8 mouse cellular contexts compared by ENCODE assay signal in the genomic region with DNA sequence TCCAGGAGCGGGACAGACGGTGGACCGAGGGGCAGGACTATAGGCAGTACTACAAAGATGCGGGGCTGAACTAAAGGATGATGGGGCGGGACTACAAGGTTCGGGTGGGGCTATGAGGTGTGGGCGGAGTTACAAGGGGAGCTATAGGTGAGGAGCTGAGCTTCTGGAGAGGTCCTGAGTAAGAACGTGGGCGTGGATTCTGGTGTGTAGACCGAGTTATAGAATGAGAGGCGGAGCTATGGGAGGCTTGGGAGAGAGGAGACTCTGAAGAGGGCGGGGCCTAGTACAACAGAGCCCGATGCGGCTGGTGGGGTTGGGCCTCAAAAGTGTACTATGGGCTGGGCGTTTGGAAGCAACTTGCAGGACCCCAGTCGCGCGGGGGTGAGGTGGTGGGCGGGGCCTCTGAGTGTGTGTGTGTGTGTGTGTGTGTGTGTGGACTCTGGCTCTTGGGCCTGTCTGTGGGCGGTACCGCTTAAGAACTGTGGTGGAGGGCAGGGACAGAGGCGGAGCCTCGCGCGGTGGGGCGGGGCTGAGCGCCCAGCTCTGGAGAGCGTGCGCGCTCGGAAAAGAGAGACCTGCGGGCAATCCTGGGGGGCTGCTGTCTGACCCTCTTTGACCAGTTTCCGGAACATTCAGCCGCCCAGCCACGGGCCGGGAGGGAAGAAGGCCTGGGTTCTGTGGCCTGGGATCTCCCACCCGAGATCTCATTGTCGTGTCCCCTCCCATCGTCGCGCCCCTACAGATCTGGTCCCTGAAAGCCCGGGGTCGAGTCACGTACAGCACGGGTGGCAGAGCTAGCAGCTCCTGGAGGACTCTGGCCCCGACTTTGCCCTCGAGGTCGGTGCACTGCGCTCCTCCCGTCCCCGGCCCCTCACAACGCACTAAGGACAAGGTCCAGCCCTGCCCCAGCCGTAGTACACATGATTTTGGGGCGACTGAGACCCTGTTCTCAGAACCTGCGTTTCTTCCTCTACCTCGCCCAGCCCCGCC. TPM values are rescaled to one million over a fixed set of nuclear protein-coding genes. Genes with fewer than 3 reads are reported as not detected.
DNase-seq lines count a peak whose midpoint lies in the region; ATAC-seq and TF ChIP-seq lines count a peak whose summit lies in the region.

No protein-coding gene starts in this region.

- no peak overlapping the region for H3K27ac ChIP-seq in brown adipose tissue, adult 24 weeks (replicated peaks; ENCODE audit: low read depth, low read length)
- no peak overlapping the region for H3K27ac ChIP-seq in heart, embryonic 14.5 days (replicated peaks in 1 of 2; ENCODE audit: control insufficient read depth in 1 of 2, insufficient read depth in 1 of 2, low read depth in 2 of 2, low read length in 2 of 2)
- peak overlapping the region; percentile 26; the same call in 1 of the 2 replicates for H3K27ac ChIP-seq in liver, embryonic 13.5 days
- H3K27ac ChIP-seq in neural tube, embryonic 11.5 days (ENCODE audit: low read depth, low read length): peak overlapping the region; percentile 39; the same call in 1 of the 2 replicates
- peak overlapping the region; percentile 49 for H3K27ac ChIP-seq in stomach, postnatal 0 days (replicated peaks)

- peak; percentile 97 for DNase-seq in fat pad, adult 2 months (ENCODE audit: extremely low read depth, low read depth, low spot score)
- peak; percentile 94 for DNase-seq in kidney, postnatal 14 days
- peak; percentile 91 for DNase-seq in liver, embryonic 13.5 days
- DNase-seq in neural tube, embryonic 11.5 days (ENCODE audit: low spot score): peak; percentile 89
- peak; percentile 97 for DNase-seq in stomach, postnatal 0 days (ENCODE audit: low spot score)

- peak; percentile 53 for ATAC-seq in CD4-positive, CD25-positive, alpha-beta regulatory T cell, adult 4 months
- peak; percentile 76 for ATAC-seq in heart, embryonic 14.5 days (ENCODE audit: insufficient number of reproducible peaks, insufficient read depth, low FRiP score, low read depth)
- peak; percentile 83 for ATAC-seq in liver, embryonic 13.5 days (ENCODE audit: low read depth)
- peak; percentile 79 for ATAC-seq in neural tube, embryonic 11.5 days (ENCODE audit: insufficient read depth, low FRiP score, low TSS enrichment)
- ATAC-seq in stomach, postnatal 0 days (ENCODE audit: low FRiP score, low TSS enrichment): peak; percentile 88

- peaks cover 55% of the 10 kb centered on the region for H3K27me3 ChIP-seq in heart, embryonic 14.5 days (ENCODE audit: control insufficient read depth, insufficient read depth, low read length)
- H3K27me3 ChIP-seq in liver, embryonic 13.5 days: peaks cover 84% of the 10 kb centered on the region
- H3K27me3 ChIP-seq in neural tube, embryonic 11.5 days (ENCODE audit: control insufficient read depth, insufficient read depth, low read length): peaks cover 36% of the 10 kb centered on the region
- no peaks in the 10 kb centered on the region for H3K27me3 ChIP-seq in stomach, postnatal 0 days (ENCODE audit: control insufficient read depth, insufficient read depth, low read length)

- no peak for TF ChIP-seq EP300 in stomach, postnatal 0 days (optimal IDR thresholded peaks at IDR 0.05)

- H3K9me3 ChIP-seq in heart, embryonic 14.5 days (ENCODE audit: control insufficient read depth, low read length): no peaks in the 10 kb centered on the region
- no peaks in the 10 kb centered on the region for H3K9me3 ChIP-seq in liver, embryonic 13.5 days (replicated peaks)
- H3K9me3 ChIP-seq in neural tube, embryonic 11.5 days (ENCODE audit: control insufficient read depth, low read length): no peaks in the 10 kb centered on the region
- no peaks in the 10 kb centered on the region for H3K9me3 ChIP-seq in stomach, postnatal 0 days (ENCODE audit: control insufficient read depth, low read length)

- peak overlapping the region; percentile 66 for H3K4me2 ChIP-seq in heart, embryonic 14.5 days (ENCODE audit: low read length)
- H3K4me2 ChIP-seq in liver, embryonic 13.5 days: peak overlapping the region; percentile 92
- H3K4me2 ChIP-seq in neural tube, embryonic 11.5 days (ENCODE audit: low read depth): peak overlapping the region; percentile 65
- H3K4me2 ChIP-seq in stomach, postnatal 0 days (replicated peaks; ENCODE audit: low read depth): peak overlapping the region; percentile 93

- H3K4me3 ChIP-seq in brown adipose tissue, adult 24 weeks (ENCODE audit: insufficient read depth, low read depth, low read length): peak overlapping the region; percentile 60
- H3K4me3 ChIP-seq in heart, embryonic 14.5 days (ENCODE audit: control insufficient read depth in 1 of 2, insufficient read depth in 1 of 2, low read depth in 1 of 2, low read length in 2 of 2): peak overlapping the region; percentile 50 to 52
- peak overlapping the region; percentile 66 for H3K4me3 ChIP-seq in liver, embryonic 13.5 days (replicated peaks)
- H3K4me3 ChIP-seq in neural tube, embryonic 11.5 days (ENCODE audit: low read depth, low read length): peak overlapping the region; percentile 52
- peak overlapping the region; percentile 53 for H3K4me3 ChIP-seq in stomach, postnatal 0 days (ENCODE audit: low read depth, low read length)

- under 1% methylated on average over 57 of the region's 57 CpGs for WGBS in heart, embryonic 14.5 days
- WGBS in liver, embryonic 13.5 days (ENCODE audit: insufficient replicate concordance): 2% methylated on average over 57 of the region's 57 CpGs
- WGBS in neural tube, embryonic 11.5 days: under 1% methylated on average over 49 of the region's 57 CpGs
- WGBS in stomach, postnatal 0 days: 1% methylated on average over 57 of the region's 57 CpGs

- H3K4me1 ChIP-seq in brown adipose tissue, adult 24 weeks (ENCODE audit: control insufficient read depth, insufficient read depth, insufficient read length, low read length): peaks cover 6% of the 10 kb centered on the region; the same call in 1 of the 2 replicates
- peaks cover 10 to 14% of the 10 kb centered on the region in 2 experiments; a peak in 3 of 4 replicates for H3K4me1 ChIP-seq in heart, embryonic 14.5 days (ENCODE audit: control insufficient read depth in 2 of 2, insufficient read depth in 2 of 2, low read length in 2 of 2)
- H3K4me1 ChIP-seq in liver, embryonic 13.5 days (replicated peaks): peaks cover 69% of the 10 kb centered on the region
- H3K4me1 ChIP-seq in neural tube, embryonic 11.5 days (ENCODE audit: control insufficient read depth, insufficient read depth, low read length): peaks cover 24% of the 10 kb centered on the region
- 0 out of 2 replicates have a peak, but pooled peaks cover 6% of the 10 kb centered on the region for H3K4me1 ChIP-seq in stomach, postnatal 0 days (replicated peaks; ENCODE audit: control insufficient read depth, insufficient read depth)

- peak overlapping the region; percentile 74 for H3K9ac ChIP-seq in heart, embryonic 14.5 days (ENCODE audit: low read length)
- H3K9ac ChIP-seq in liver, embryonic 13.5 days: peak overlapping the region; percentile 65
- H3K9ac ChIP-seq in neural tube, embryonic 11.5 days (ENCODE audit: low read length): peak overlapping the region; percentile 61
- H3K9ac ChIP-seq in stomach, postnatal 0 days (ENCODE audit: low read length): peak overlapping the region; percentile 60

- no peak for TF ChIP-seq CTCF in stomach, postnatal 0 days (IDR thresholded peaks at IDR 0.05; ENCODE audit: low read depth)

- no peaks in the 10 kb centered on the region for H3K36me3 ChIP-seq in heart, embryonic 14.5 days (ENCODE audit: control insufficient read depth, insufficient read depth, low read length)
- H3K36me3 ChIP-seq in liver, embryonic 13.5 days: no peaks in the 10 kb centered on the region
- no peaks in the 10 kb centered on the region for H3K36me3 ChIP-seq in neural tube, embryonic 11.5 days (ENCODE audit: control insufficient read depth, insufficient read depth, low read length)
- H3K36me3 ChIP-seq in stomach, postnatal 0 days (ENCODE audit: control insufficient read depth, insufficient read depth, low read length): no peaks in the 10 kb centered on the region

RNA-seq across cellular contexts. Expression of a gene that starts 7.5 kb away (rescaled TPM):
- 10 to 100 TPM; 15.1 to 17.5 TPM for polyA plus RNA-seq in CD4-positive, CD25-positive, alpha-beta regulatory T cell, adult 4 months (2017; shearing (Covaris generic))
- polyA plus RNA-seq in brown adipose tissue, adult 24 weeks (2012; ENCODE audit: insufficient read depth, insufficient read length, missing spikeins): 2.5 and 2.9 TPM in 2 replicates
- polyA plus RNA-seq in heart, embryonic 14.5 days (2014; fragmentation: Nextera tagmentation; extraction: Ambion mirVana): 6.7 and 9.4 TPM in 2 replicates
- polyA plus RNA-seq in liver, embryonic 13.5 days (2015; fragmentation: Nextera tagmentation; extraction: Ambion mirVana): 4.9 and 6.2 TPM in 2 replicates
- 10.5 and 14.7 TPM in 2 replicates for polyA plus RNA-seq in neural tube, embryonic 11.5 days (2014; fragmentation: Nextera tagmentation; extraction: Ambion mirVana)
- polyA plus RNA-seq in stomach, postnatal 0 days (2015; fragmentation: Nextera tagmentation; extraction: Ambion mirVana): 5.6 and 5.7 TPM in 2 replicates

RNA-seq across cellular contexts. Expression of a gene that starts 10.9 kb away (rescaled TPM):
- 10 to 100 TPM; 13.7 to 24.7 TPM for polyA plus RNA-seq in CD4-positive, CD25-positive, alpha-beta regulatory T cell, adult 4 months (2017; shearing (Covaris generic))
- not detected in 2 replicates for polyA plus RNA-seq in brown adipose tissue, adult 24 weeks (2012; ENCODE audit: insufficient read depth, insufficient read length, missing spikeins)
- 0.09 TPM in 1 of 2 replicates, not detected in the other for polyA plus RNA-seq in heart, embryonic 14.5 days (2014; fragmentation: Nextera tagmentation; extraction: Ambion mirVana)
- polyA plus RNA-seq in liver, embryonic 13.5 days (2015; fragmentation: Nextera tagmentation; extraction: Ambion mirVana): 0.20 and 0.21 TPM in 2 replicates
- not detected in 2 replicates for polyA plus RNA-seq in neural tube, embryonic 11.5 days (2014; fragmentation: Nextera tagmentation; extraction: Ambion mirVana)
- polyA plus RNA-seq in stomach, postnatal 0 days (2015; fragmentation: Nextera tagmentation; extraction: Ambion mirVana): 0.19 and 0.29 TPM in 2 replicates

RNA-seq across cellular contexts. Expression of a gene that starts 20.9 kb away (rescaled TPM):
- polyA plus RNA-seq in CD4-positive, CD25-positive, alpha-beta regulatory T cell, adult 4 months (2017; shearing (Covaris generic)): 1 to 10 TPM; 4.3 to 4.5 TPM
- polyA plus RNA-seq in brown adipose tissue, adult 24 weeks (2012; ENCODE audit: insufficient read depth, insufficient read length, missing spikeins): 9.8 and 11.3 TPM in 2 replicates
- 23.1 and 26.7 TPM in 2 replicates for polyA plus RNA-seq in heart, embryonic 14.5 days (2014; fragmentation: Nextera tagmentation; extraction: Ambion mirVana)
- polyA plus RNA-seq in liver, embryonic 13.5 days (2015; fragmentation: Nextera tagmentation; extraction: Ambion mirVana): 18.0 and 18.2 TPM in 2 replicates
- polyA plus RNA-seq in neural tube, embryonic 11.5 days (2014; fragmentation: Nextera tagmentation; extraction: Ambion mirVana): 52.4 and 54.7 TPM in 2 replicates
- polyA plus RNA-seq in stomach, postnatal 0 days (2015; fragmentation: Nextera tagmentation; extraction: Ambion mirVana): 36.8 and 39.0 TPM in 2 replicates

RNA-seq across cellular contexts. Expression of a gene that starts 36.6 kb away (rescaled TPM):
- 10 to 100 TPM; 30.2 to 39.2 TPM for polyA plus RNA-seq in CD4-positive, CD25-positive, alpha-beta regulatory T cell, adult 4 months (2017; shearing (Covaris generic))
- 74.5 and 79.8 TPM in 2 replicates for polyA plus RNA-seq in brown adipose tissue, adult 24 weeks (2012; ENCODE audit: insufficient read depth, insufficient read length, missing spikeins)
- 44.0 and 47.4 TPM in 2 replicates for polyA plus RNA-seq in heart, embryonic 14.5 days (2014; fragmentation: Nextera tagmentation; extraction: Ambion mirVana)
- polyA plus RNA-seq in liver, embryonic 13.5 days (2015; fragmentation: Nextera tagmentation; extraction: Ambion mirVana): 45.6 and 50.4 TPM in 2 replicates
- polyA plus RNA-seq in neural tube, embryonic 11.5 days (2014; fragmentation: Nextera tagmentation; extraction: Ambion mirVana): 40.7 and 41.3 TPM in 2 replicates
- 77.3 and 80.1 TPM in 2 replicates for polyA plus RNA-seq in stomach, postnatal 0 days (2015; fragmentation: Nextera tagmentation; extraction: Ambion mirVana)

RNA-seq across cellular contexts. Expression of a gene that starts 42.1 kb away (rescaled TPM):
- polyA plus RNA-seq in CD4-positive, CD25-positive, alpha-beta regulatory T cell, adult 4 months (2017; shearing (Covaris generic)): 1 to 10 TPM; 3.4 to 3.7 TPM
- 1.3 and 5.0 TPM in 2 replicates for polyA plus RNA-seq in brown adipose tissue, adult 24 weeks (2012; ENCODE audit: insufficient read depth, insufficient read length, missing spikeins)
- 2.5 and 2.8 TPM in 2 replicates for polyA plus RNA-seq in heart, embryonic 14.5 days (2014; fragmentation: Nextera tagmentation; extraction: Ambion mirVana)
- 11.7 and 12.6 TPM in 2 replicates for polyA plus RNA-seq in liver, embryonic 13.5 days (2015; fragmentation: Nextera tagmentation; extraction: Ambion mirVana)
- polyA plus RNA-seq in neural tube, embryonic 11.5 days (2014; fragmentation: Nextera tagmentation; extraction: Ambion mirVana): 8.8 and 10.2 TPM in 2 replicates
- 6.6 and 6.8 TPM in 2 replicates for polyA plus RNA-seq in stomach, postnatal 0 days (2015; fragmentation: Nextera tagmentation; extraction: Ambion mirVana)

Comparison
In these comparisons a context has a peak if more than half of its experiments do, and no peak if none do; other contexts are left out.
1. H3K27ac ChIP-seq: peak in liver, embryonic 13.5 days (single experiment), neural tube, embryonic 11.5 days (single experiment) and stomach, postnatal 0 days (single experiment); none in brown adipose tissue, adult 24 weeks (single experiment) and heart, embryonic 14.5 days (0 of 2).
2. RNA of a gene that starts 10.9 kb away (polyA plus RNA-seq): 13.7 to 24.7 TPM in CD4-positive, CD25-positive, alpha-beta regulatory T cell, adult 4 months; 0.20 to 0.21 TPM in liver, embryonic 13.5 days, 0.19 to 0.29 TPM in stomach, postnatal 0 days, 0.09 TPM in heart, embryonic 14.5 days, not detected in brown adipose tissue, adult 24 weeks and not detected in neural tube, embryonic 11.5 days; every median in the first group is over 10 times any median in the second.
3. Peak in every context shown above with its lines, with median percentiles within 50 percentile points of each other: ATAC-seq, H3K4me3 ChIP-seq, DNase-seq, H3K4me2 ChIP-seq and H3K9ac ChIP-seq.